Mouse (Mus musculus) heart, postnatal 36 days (tissue): ENCODE results near the gene Kirrel. TPM values are rescaled to one million over a fixed set of nuclear protein-coding genes. Genes with fewer than 3 reads are reported as not detected.

Experiments
- total RNA-seq, 2 experiments: library from RNA; stranded (reverse); gene quantifications; 2 replicates each; pipeline ENCODE4 v1.2.3; 2021

Gene Kirrel
- total RNA-seq, 2 experiments from 2014 or later: 6.8 to 7.6 TPM

Other genes with a start within 250 kb of the Kirrel start
- 1 to 10 TPM; 2.5 to 3.2 TPM for gene Cd1d1, start 175.3 kb downstream of the Kirrel start, total RNA-seq
- 10 to 100 TPM in 1 of 2 experiments, 1 to 10 TPM in 1; 8.2 to 10.9 TPM for gene Fcrls, start 89.0 kb upstream of the Kirrel start, total RNA-seq
- gene Cd5l, start 183.1 kb upstream of the Kirrel start, total RNA-seq: 1 to 10 TPM in 1 of 2 experiments, under 1 TPM in 1; 0.54 to 1.1 TPM
- gene Fcrl1, start 201.6 kb upstream of the Kirrel start, total RNA-seq: under 1 TPM in 1 of 2 experiments, not detected in 1; 0.31 TPM